Mouse (Mus musculus) embryonic facial prominence, embryonic 15.5 days (tissue): Measurements from ENCODE around the gene Krtap21-1. TPM values are rescaled to one million over a fixed set of nuclear protein-coding genes. Genes with fewer than 3 reads are reported as not detected.

ENCODE experiments used
- ATAC-seq: fragments of 200-750 bp; cut with Nextera tagmentation; 2 replicates; pipeline ENCODE4 v1.8.0; 2017; ENCODE audit warnings: low read depth, moderate TSS enrichment; ENCODE audit not compliant: insufficient number of reproducible peaks, low FRiP score, low TSS enrichment
- H3K27ac ChIP-seq: fragments of 300-500 bp; sonication (generic); replicated peaks from 2 replicates; pipeline ENCODE4 v1.5.1; 2015; ENCODE audit warnings: mild to moderate bottlenecking, inconsistent platforms
- H3K27me3 ChIP-seq: fragments of 300-500 bp; sonication (generic); 2 replicates; pipeline ENCODE4 v1.6.1; 2015; ENCODE audit warnings: inconsistent platforms
- H3K36me3 ChIP-seq: fragments of 300-500 bp; sonication (generic); 2 replicates; pipeline ENCODE4 v1.6.1; 2015; ENCODE audit warnings: mild to moderate bottlenecking, inconsistent platforms
- H3K4me1 ChIP-seq: fragments of 300-500 bp; sonication (generic); 2 replicates; pipeline ENCODE4 v1.6.1; 2015; ENCODE audit warnings: inconsistent platforms
- H3K4me2 ChIP-seq: fragments of 300-500 bp; sonication (generic); replicated peaks from 2 replicates; pipeline ENCODE4 v1.6.1; 2015; ENCODE audit warnings: mild to moderate bottlenecking, inconsistent platforms
- H3K4me3 ChIP-seq: fragments of 300-500 bp; sonication (generic); replicated peaks from 2 replicates; pipeline ENCODE4 v1.5.1; 2015; ENCODE audit warnings: mild to moderate bottlenecking, inconsistent platforms
- H3K9ac ChIP-seq: fragments of 300-500 bp; sonication (generic); 2 replicates; pipeline ENCODE4 v1.6.1; 2015; ENCODE audit warnings: inconsistent platforms
- H3K9me3 ChIP-seq: fragments of 300-500 bp; sonication (generic); replicated peaks from 2 replicates; pipeline ENCODE4 v1.6.1; 2016; ENCODE audit warnings: inconsistent platforms
- WGBS: fragments of 180-500 bp; shearing (Covaris S2); methylation state at CpG from one replicate; pipeline ENCODE4 v1.1.7; 2015; 5-methylcytosine and 5-hydroxymethylcytosine counted together
- polyA plus RNA-seq: library from polyadenylated mRNA; unstranded; fragments of >200 nt; fragmentation: Nextera tagmentation; extraction: Ambion mirVana; gene quantifications from 2 replicates; pipeline ENCODE4 v1.2.1, GENCODE M21; 2015

The Krtap21-1 gene
- polyA plus RNA-seq = 1.1 and 1.7 TPM in 2 replicates

GRCm38 (mm10) chr16:89403768-89404167 is at the start of gene Krtap21-1:
Gene Krtap21-1 (minus strand): TSS chr16:89403868.
- Histone ChIP-seq H3K4me2 (no peak within 1 kb of the TSS), H3K27me3 (no peaks in the 10 kb centered on the region), H3K9me3 (no peaks in the 10 kb centered on the region), H3K9ac (no peak within 1 kb of the TSS), H3K27ac (no peak within 1 kb of the TSS), H3K36me3 (no peaks in the 10 kb centered on the region), H3K4me1 (no peaks in the 10 kb centered on the region), H3K4me3 (no peak within 1 kb of the TSS)
- WGBS = 78% methylated on average over 2 of the region's 2 CpGs
- ATAC-seq = no peak

DNA sequence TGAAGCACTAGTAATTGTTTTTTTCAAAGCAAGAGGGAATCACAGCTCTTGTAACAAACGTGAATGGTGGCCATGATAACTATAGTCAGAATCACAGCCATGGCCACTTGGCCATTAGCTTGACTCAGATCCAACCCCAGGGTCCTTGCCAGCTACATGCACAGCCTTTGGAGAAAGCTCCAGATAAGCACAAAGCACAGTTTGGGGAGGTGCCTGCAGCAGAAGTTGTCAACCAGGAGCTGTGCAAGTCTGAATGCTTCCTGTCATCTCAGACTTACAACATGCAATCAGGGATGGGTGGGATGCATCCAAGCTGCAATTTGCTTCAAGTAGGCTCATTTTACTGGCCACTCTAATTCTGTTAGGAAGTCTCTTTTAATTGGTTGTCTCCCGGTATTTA is 25.9 kb upstream of the Krtap21-1 start:
- H3K4me2 ChIP-seq = no peak overlapping the region
- no peak overlapping the region for H3K9ac ChIP-seq
- no peak overlapping the region for H3K27ac ChIP-seq
- no peaks in the 10 kb centered on the region for H3K9me3 ChIP-seq
- no peak overlapping the region for H3K4me3 ChIP-seq
- no peaks in the 10 kb centered on the region for H3K36me3 ChIP-seq
- ATAC-seq = no peak
- 84% methylated on average over 2 of the region's 2 CpGs for WGBS
- no peaks in the 10 kb centered on the region for H3K27me3 ChIP-seq
- no peaks in the 10 kb centered on the region for H3K4me1 ChIP-seq

- no peaks in the 10 kb centered on the region for H3K36me3 ChIP-seq
- no peak for ATAC-seq
- H3K9ac ChIP-seq = no peak overlapping the region
- H3K27me3 ChIP-seq = no peaks in the 10 kb centered on the region
- H3K4me2 ChIP-seq = no peak overlapping the region
- 82% methylated on average over 5 of the region's 5 CpGs for WGBS
- H3K4me3 ChIP-seq = no peak overlapping the region
- no peaks in the 10 kb centered on the region for H3K4me1 ChIP-seq
- no peaks in the 10 kb centered on the region for H3K9me3 ChIP-seq
- no peak overlapping the region for H3K27ac ChIP-seq
Measured at GRCm38 (mm10) chr16:89425310-89425709, 21.6 kb upstream of the Krtap21-1 start.

- Histone ChIP-seq H3K9me3 (no peaks in the 10 kb centered on the region), H3K27me3 (no peaks in the 10 kb centered on the region), H3K4me3 (no peak within 1 kb of the TSS), H3K4me1 (no peaks in the 10 kb centered on the region), H3K9ac (no peak within 1 kb of the TSS), H3K4me2 (no peak within 1 kb of the TSS), H3K27ac (no peak within 1 kb of the TSS), H3K36me3 (no peaks in the 10 kb centered on the region)
- ATAC-seq = no peak
- WGBS = 91% methylated on average over 3 of the region's 3 CpGs
Measured at GRCm38 (mm10) chr16:89420011-89420410, 16.3 kb upstream of the Krtap21-1 start, which contains the start of gene Krtap6-2. Gene Krtap6-2 (minus strand): TSS chr16:89420111.

DNA sequence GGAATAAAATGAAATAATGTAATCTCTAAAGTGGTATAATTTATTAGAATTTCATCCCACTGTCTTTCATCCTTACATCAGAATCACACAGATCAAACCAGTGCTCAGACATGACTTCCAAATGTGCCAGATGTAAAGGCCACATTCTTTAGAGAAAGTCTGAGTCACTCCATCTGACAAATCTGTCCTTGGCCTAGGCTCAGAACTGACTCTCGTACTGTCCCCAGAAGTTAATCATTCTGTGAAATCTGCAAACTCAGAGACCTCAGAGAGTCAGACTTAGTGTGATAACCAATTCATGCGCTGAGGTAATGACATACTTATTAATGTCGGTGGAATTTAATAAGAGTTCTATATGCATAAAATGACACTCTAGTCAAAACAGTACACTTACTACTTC is 12.6 kb upstream of the Krtap21-1 start:
- Histone ChIP-seq H3K36me3 (no peaks in the 10 kb centered on the region), H3K9ac (no peak overlapping the region), H3K4me2 (no peak overlapping the region), H3K4me1 (no peaks in the 10 kb centered on the region), H3K27me3 (no peaks in the 10 kb centered on the region), H3K9me3 (no peaks in the 10 kb centered on the region), H3K4me3 (no peak overlapping the region), H3K27ac (no peak overlapping the region)
- no peak for ATAC-seq
- WGBS = 77% methylated on average over 3 of the region's 3 CpGs

- Histone ChIP-seq H3K36me3 (no peaks in the 10 kb centered on the region), H3K4me2 (no peak overlapping the region), H3K9me3 (no peaks in the 10 kb centered on the region), H3K27ac (no peak overlapping the region), H3K4me3 (no peak overlapping the region), H3K27me3 (no peaks in the 10 kb centered on the region), H3K4me1 (no peaks in the 10 kb centered on the region), H3K9ac (no peak overlapping the region)
- WGBS = 75% methylated on average over 5 of the region's 5 CpGs
- ATAC-seq = no peak
Measured at GRCm38 (mm10) chr16:89410345-89411068, 6.8 kb upstream of the Krtap21-1 start.

GRCm38 (mm10) chr16:89372734-89373461 is 30.8 kb downstream of the Krtap21-1 start:
- no peaks in the 10 kb centered on the region for H3K9me3 ChIP-seq
- H3K27ac ChIP-seq = no peak overlapping the region
- H3K4me2 ChIP-seq = no peak overlapping the region
- H3K9ac ChIP-seq = no peak overlapping the region
- H3K4me3 ChIP-seq = no peak overlapping the region
- 78% methylated on average over 2 of the region's 2 CpGs for WGBS
- no peaks in the 10 kb centered on the region for H3K27me3 ChIP-seq
- ATAC-seq = no peak
- no peaks in the 10 kb centered on the region for H3K36me3 ChIP-seq
- H3K4me1 ChIP-seq = no peaks in the 10 kb centered on the region

Other genes starting within 250 kb of the Krtap21-1 start
- not detected in 2 replicates for gene Gm9789, start 245.9 kb downstream of the Krtap21-1 start, polyA plus RNA-seq
- not detected in 2 replicates for gene Gm7735, start 234.4 kb downstream of the Krtap21-1 start, polyA plus RNA-seq
- gene 1110057P08Rik, start 229.1 kb downstream of the Krtap21-1 start, polyA plus RNA-seq = not detected in 2 replicates
- gene Krtap20-2, start 198.0 kb downstream of the Krtap21-1 start, polyA plus RNA-seq = 0.46 and 0.57 TPM in 2 replicates
- gene Krtap6-2, start 16.2 kb upstream of the Krtap21-1 start, polyA plus RNA-seq = 0.29 and 2.1 TPM in 2 replicates
- 9.2 and 30.0 TPM in 2 replicates for gene Krtap8-1, start 84.1 kb upstream of the Krtap21-1 start, polyA plus RNA-seq
- 3.0 and 11.7 TPM in 2 replicates for gene Krtap7-1, start 104.5 kb upstream of the Krtap21-1 start, polyA plus RNA-seq
- gene Krtap11-1, start 167.3 kb upstream of the Krtap21-1 start, polyA plus RNA-seq = 3.6 and 6.6 TPM in 2 replicates